Mouse (Mus musculus): ENCODE results near the gene Gabrb3.

DNA sequence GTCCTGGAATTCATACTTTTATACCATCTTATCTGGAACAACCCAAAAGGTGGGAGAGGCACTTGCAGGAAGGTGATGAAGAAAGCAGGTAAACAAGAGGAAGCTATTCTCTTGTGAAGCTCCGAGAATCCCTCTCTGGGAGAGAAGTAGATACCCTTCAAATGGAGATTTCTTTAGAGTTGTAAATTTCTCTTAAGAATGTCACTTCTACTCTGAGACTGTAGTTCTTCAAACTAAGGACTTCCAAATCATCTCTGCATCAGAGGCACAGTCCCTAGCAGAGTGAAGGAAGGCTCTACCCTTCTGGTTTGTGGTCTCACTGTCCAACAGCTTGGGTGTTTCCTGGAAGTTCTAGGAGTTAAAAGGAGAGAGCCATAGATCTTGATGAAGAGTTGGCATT is 221.3 kb downstream of the Gabrb3 start:
- TF ChIP-seq CTCF (IDR thresholded peaks at IDR 0.05) (no peak), EP300 (IDR thresholded peaks at IDR 0.05) (no peak)

Measured in lung, postnatal 0 days (tissue).